Mouse (Mus musculus): Measurements from ENCODE around the gene Cux1. TPM values are rescaled to one million over a fixed set of nuclear protein-coding genes. Genes with fewer than 3 reads are reported as not detected.

Gene Cux1
- polyA plus RNA-seq, 1 experiment, result 42.1 TPM

DNA sequence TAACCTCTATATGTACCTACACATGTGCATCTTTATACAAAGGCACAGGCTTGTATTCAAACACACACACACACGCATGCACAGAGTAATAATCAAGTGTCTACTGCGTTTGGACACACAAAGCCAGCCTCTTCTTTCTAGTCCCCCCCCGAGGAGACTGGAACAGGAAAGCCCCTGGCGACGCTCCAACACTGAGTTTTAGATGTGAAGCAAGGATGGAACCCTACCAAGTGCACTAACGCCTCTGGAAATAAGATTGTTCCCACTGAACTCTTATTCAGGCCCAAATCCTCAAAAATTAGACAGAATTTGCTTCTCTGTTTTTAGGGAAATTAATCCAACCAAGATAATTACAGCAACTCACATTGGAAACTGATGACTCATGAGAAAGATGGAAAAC is 212.6 kb downstream of the Cux1 start:
- H3K4me1 ChIP-seq (ENCODE audit: control insufficient read depth, insufficient read depth, insufficient read length, low read length), result no peaks in the 10 kb centered on the region
- no peaks in the 10 kb centered on the region for H3K27me3 ChIP-seq (ENCODE audit: control insufficient read depth, insufficient read depth, low read length)
- H3K36me3 ChIP-seq (ENCODE audit: control insufficient read depth, insufficient read depth, low read length), result peaks cover 20% of the 10 kb centered on the region
- H3K27ac ChIP-seq (ENCODE audit: insufficient read depth, low read depth, low read length), result no peak overlapping the region
- TF ChIP-seq CTCF (IDR thresholded peaks at IDR 0.05; ENCODE audit: extremely low read depth, insufficient read length, insufficient replicate concordance, low read depth, low read length), result no peak
- no peak for TF ChIP-seq POLR2A (IDR thresholded peaks at IDR 0.05; ENCODE audit: low read depth, low read length)
- no peak overlapping the region for H3K4me3 ChIP-seq (ENCODE audit: low read depth, low read length)
- 68% methylated on average over 6 of the region's 6 CpGs for WGBS

DNA sequence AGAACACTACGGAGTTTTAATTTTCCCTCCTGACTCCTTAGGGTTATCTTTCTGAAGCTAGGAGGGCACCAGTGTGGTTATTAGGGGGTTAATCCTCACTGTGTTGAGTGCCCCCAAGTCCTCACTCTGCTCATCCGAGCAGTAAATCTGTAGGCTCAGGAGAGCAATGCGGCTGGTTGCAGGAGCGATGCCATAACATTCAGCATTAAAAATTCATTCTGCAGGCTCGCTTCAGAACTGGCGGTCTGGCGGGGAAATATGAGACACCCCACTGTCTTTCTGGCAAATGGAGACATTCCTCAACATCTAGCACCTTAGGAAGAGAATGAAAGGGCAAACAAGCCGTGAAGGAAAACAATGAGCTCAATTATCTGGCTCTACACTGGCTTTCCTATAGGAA is 214.2 kb downstream of the Cux1 start:
- H3K36me3 ChIP-seq (ENCODE audit: control insufficient read depth, insufficient read depth, low read length), result peaks cover 11% of the 10 kb centered on the region
- H3K4me1 ChIP-seq (ENCODE audit: control insufficient read depth, insufficient read depth, insufficient read length, low read length), result no peaks in the 10 kb centered on the region
- TF ChIP-seq CTCF (IDR thresholded peaks at IDR 0.05; ENCODE audit: extremely low read depth, insufficient read length, insufficient replicate concordance, low read depth, low read length) (no peak), POLR2A (IDR thresholded peaks at IDR 0.05; ENCODE audit: low read depth, low read length) (no peak)
- no peak overlapping the region for H3K27ac ChIP-seq (ENCODE audit: insufficient read depth, low read depth, low read length)
- no peaks in the 10 kb centered on the region for H3K27me3 ChIP-seq (ENCODE audit: control insufficient read depth, insufficient read depth, low read length)
- H3K4me3 ChIP-seq (ENCODE audit: low read depth, low read length), result no peak overlapping the region
- WGBS, result 85% methylated on average over 8 of the region's 8 CpGs

DNA sequence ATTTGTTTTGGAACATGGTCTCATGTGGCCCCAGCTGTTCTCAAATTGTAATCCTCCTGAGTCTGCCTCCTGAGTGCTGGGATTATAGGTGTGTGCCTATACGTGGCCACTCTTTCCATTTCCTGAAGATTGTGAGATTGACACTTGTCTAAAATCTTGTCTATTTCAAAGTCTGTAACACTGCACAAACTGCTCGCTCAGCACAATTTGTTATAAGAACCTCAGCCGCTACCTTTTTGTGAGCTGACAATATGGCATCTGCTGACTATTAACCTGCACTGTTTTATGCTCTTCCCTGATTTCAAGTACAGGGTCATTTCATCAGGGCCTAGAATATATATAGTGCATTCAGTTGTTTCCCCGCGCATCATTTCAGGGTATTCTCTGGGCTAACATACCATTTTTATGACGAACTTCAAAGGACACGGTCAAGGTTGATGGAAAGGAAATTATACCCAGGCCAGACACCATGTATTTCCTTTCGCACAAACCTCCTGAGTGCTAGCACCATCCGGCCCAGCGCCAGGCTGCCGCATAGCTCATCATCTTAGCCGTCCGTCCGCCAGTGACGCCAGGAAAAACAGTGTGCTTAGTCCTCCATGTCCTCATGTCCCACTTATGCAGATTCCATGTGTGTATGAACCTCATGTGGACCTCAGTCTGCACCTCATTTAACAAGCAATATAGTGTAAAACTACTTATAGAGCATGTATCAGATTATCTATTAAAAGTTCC is 224.0 kb downstream of the Cux1 start:
- Histone ChIP-seq H3K27ac (ENCODE audit: insufficient read depth, low read depth, low read length) (no peak overlapping the region), H3K27me3 (ENCODE audit: control insufficient read depth, insufficient read depth, low read length) (no peaks in the 10 kb centered on the region), H3K4me1 (ENCODE audit: control insufficient read depth, insufficient read depth, insufficient read length, low read length) (no peaks in the 10 kb centered on the region), H3K36me3 (ENCODE audit: control insufficient read depth, insufficient read depth, low read length) (peaks cover 16% of the 10 kb centered on the region), H3K4me3 (ENCODE audit: low read depth, low read length) (no peak overlapping the region)
- WGBS, result 92% methylated on average over 15 of the region's 15 CpGs
- TF ChIP-seq POLR2A (IDR thresholded peaks at IDR 0.05; ENCODE audit: low read depth, low read length), result no peak
- no peak for TF ChIP-seq CTCF (IDR thresholded peaks at IDR 0.05; ENCODE audit: extremely low read depth, insufficient read length, insufficient replicate concordance, low read depth, low read length)

DNA sequence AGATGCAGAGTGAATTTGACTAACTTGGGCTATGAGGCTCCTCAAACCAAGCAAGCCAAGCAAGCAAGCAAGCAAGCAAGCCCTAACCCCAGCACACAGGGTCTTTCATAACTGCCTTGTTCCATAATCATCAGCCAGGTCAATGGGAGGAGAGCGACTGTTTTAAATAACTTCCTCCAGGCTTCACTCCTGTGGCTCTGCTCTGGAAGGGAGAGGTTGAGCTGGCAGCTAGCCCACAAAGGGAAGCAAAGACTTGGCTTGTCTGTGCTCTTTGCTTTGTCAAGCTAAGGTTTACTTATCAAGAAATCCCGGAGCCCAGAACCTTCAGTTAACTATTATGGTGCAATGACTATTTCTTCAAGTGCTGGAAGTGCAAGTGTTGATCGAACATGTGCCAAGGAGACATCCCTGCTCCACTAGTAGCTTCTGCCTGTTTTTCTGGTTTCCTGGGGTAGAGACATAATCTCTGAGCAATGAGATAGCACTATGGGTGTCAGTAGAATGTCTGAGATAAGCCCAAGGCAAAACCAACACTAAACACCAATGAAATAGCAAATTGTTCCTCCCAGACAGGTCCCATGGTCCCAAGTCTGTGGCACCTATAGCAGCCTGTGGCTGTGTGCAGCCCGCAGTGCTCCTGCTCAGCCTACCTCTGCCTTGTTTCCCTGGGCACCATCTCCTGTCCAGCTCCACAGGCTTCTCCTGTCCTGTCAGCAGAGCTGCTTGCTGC is 230.3 kb downstream of the Cux1 start:
- Histone ChIP-seq H3K27ac (ENCODE audit: insufficient read depth, low read depth, low read length) (no peak overlapping the region), H3K27me3 (ENCODE audit: control insufficient read depth, insufficient read depth, low read length) (no peaks in the 10 kb centered on the region), H3K4me1 (ENCODE audit: control insufficient read depth, insufficient read depth, insufficient read length, low read length) (peaks cover 5% of the 10 kb centered on the region; the same call in 1 of the 2 replicates), H3K36me3 (ENCODE audit: control insufficient read depth, insufficient read depth, low read length) (peaks cover 24% of the 10 kb centered on the region), H3K4me3 (ENCODE audit: low read depth, low read length) (no peak overlapping the region)
- WGBS, result 23% methylated on average over 4 of the region's 4 CpGs
- TF ChIP-seq POLR2A (IDR thresholded peaks at IDR 0.05; ENCODE audit: low read depth, low read length), result no peak
- no peak for TF ChIP-seq CTCF (IDR thresholded peaks at IDR 0.05; ENCODE audit: extremely low read depth, insufficient read length, insufficient replicate concordance, low read depth, low read length)

DNA sequence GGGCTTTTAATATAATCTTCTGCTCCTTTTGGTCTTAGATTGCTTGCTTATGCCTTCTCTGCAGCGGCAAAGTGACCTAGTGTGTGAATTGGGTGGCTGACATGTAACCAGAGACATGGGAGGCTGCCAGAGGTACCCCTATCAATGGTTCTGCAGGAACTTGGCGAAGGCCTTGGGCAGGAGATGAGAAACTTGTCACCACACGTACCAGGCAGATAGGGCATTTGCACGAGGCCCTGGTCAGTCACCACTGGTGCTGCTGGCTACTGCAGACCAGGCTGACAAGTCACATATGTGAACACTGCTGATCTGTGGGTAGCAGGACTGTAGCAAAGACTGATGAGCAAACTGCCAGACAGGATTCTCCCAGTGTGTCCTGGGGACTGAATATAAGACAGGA is 231.6 kb downstream of the Cux1 start:
- Histone ChIP-seq H3K36me3 (ENCODE audit: control insufficient read depth, insufficient read depth, low read length) (peaks cover 25% of the 10 kb centered on the region), H3K4me3 (ENCODE audit: low read depth, low read length) (no peak overlapping the region)
- WGBS, result 93% methylated on average over 4 of the region's 4 CpGs

DNA sequence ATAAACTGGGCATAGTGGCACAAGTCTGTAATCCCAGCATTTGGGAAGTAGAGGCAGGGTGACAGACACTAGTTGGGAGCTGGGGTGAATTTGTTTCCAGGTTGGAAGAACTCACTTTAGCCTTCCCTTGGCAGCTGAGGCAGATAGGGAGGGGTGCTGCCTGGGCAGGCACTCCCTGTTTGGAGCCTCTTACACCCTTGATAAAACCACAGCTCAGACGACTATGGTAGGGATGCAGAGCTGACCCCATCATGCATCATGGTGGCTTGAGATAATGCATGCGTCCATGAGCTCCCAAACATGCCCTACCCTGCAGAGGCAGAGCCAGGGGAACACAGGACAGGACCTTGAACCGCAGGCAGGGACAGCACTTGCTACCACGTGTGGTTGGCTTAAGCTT is 232.5 kb downstream of the Cux1 start:
- Histone ChIP-seq H3K4me3 (ENCODE audit: low read depth, low read length) (no peak overlapping the region), H3K27me3 (ENCODE audit: control insufficient read depth, insufficient read depth, low read length) (no peaks in the 10 kb centered on the region), H3K27ac (ENCODE audit: insufficient read depth, low read depth, low read length) (no peak overlapping the region), H3K36me3 (ENCODE audit: control insufficient read depth, insufficient read depth, low read length) (peaks cover 20% of the 10 kb centered on the region), H3K4me1 (ENCODE audit: control insufficient read depth, insufficient read depth, insufficient read length, low read length) (peaks cover 5% of the 10 kb centered on the region; the same call in 1 of the 2 replicates)
- no peak for TF ChIP-seq CTCF (IDR thresholded peaks at IDR 0.05; ENCODE audit: extremely low read depth, insufficient read length, insufficient replicate concordance, low read depth, low read length)
- TF ChIP-seq POLR2A (IDR thresholded peaks at IDR 0.05; ENCODE audit: low read depth, low read length), result no peak
- 76% methylated on average over 4 of the region's 4 CpGs for WGBS

More for the DNA sequence above, 231.6 kb downstream of the Cux1 start:
- TF ChIP-seq POLR2A (IDR thresholded peaks at IDR 0.05; ENCODE audit: low read depth, low read length) (no peak), CTCF (IDR thresholded peaks at IDR 0.05; ENCODE audit: extremely low read depth, insufficient read length, insufficient replicate concordance, low read depth, low read length) (no peak)
- no peak overlapping the region for H3K27ac ChIP-seq (ENCODE audit: insufficient read depth, low read depth, low read length)
- H3K4me1 ChIP-seq (ENCODE audit: control insufficient read depth, insufficient read depth, insufficient read length, low read length), result peaks cover 5% of the 10 kb centered on the region; the same call in 1 of the 2 replicates
- H3K27me3 ChIP-seq (ENCODE audit: control insufficient read depth, insufficient read depth, low read length), result no peaks in the 10 kb centered on the region

DNA sequence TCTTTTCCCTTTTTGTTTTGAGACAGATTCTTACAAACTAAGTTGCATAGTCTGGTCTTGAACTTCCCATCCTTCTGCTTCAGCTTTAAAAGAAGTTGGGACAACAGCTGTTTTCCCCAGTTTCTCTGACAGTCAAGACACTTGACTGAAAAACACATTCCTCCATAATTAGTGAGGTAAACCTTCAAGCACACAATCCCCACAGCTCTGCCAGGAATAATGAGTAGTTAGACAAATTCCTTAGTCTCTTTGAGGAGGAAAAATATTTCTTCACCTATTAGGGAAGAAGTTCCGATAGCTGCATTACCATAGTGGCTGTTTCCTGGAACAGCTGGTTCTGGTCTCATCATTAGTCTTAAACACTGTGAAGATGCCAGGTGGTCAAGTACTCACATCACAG is 233.2 kb downstream of the Cux1 start:
- no peak for TF ChIP-seq POLR2A (IDR thresholded peaks at IDR 0.05; ENCODE audit: low read depth, low read length)
- TF ChIP-seq CTCF (IDR thresholded peaks at IDR 0.05; ENCODE audit: extremely low read depth, insufficient read length, insufficient replicate concordance, low read depth, low read length), result no peak
- H3K36me3 ChIP-seq (ENCODE audit: control insufficient read depth, insufficient read depth, low read length), result peaks cover 14% of the 10 kb centered on the region; the same call in 1 of the 2 replicates
- H3K4me3 ChIP-seq (ENCODE audit: low read depth, low read length), result no peak overlapping the region
- no peaks in the 10 kb centered on the region for H3K27me3 ChIP-seq (ENCODE audit: control insufficient read depth, insufficient read depth, low read length)
- H3K4me1 ChIP-seq (ENCODE audit: control insufficient read depth, insufficient read depth, insufficient read length, low read length), result peaks cover 5% of the 10 kb centered on the region; the same call in 1 of the 2 replicates
- H3K27ac ChIP-seq (ENCODE audit: insufficient read depth, low read depth, low read length), result no peak overlapping the region
- 96% methylated on average over 1 of the region's 1 CpGs for WGBS
